Mouse (Mus musculus) frontal cortex, postnatal 36 days (tissue): ENCODE results near the gene Vmn1r167.
"Not testable (repeated sequence)": the region's sequence is repeated elsewhere in the genome, so short reads cannot be mapped to it uniquely, and the experiment has no call there.

Source experiments
- DNase-seq, 2 experiments: peaks; one replicate each; pipeline ENCODE4 v3.0.0; 2022; ENCODE audit warnings: low spot score in 2 of 2

Gene Vmn1r167

GRCm38 (mm10) chr7:23507106-23507505, at the start of gene Vmn1r167:
Gene Vmn1r167, minus strand, starts transcription at chr7:23507206.
- DNase-seq = not testable (repeated sequence)

- not testable (repeated sequence) for DNase-seq
Observed at GRCm38 (mm10) chr7:23539432-23539831, 32.4 kb upstream of the Vmn1r167 start, which contains the start of gene Vmn1r168. Gene Vmn1r168, plus strand, starts transcription at chr7:23539732.

GRCm38 (mm10) chr7:23472886-23473285, 34.1 kb downstream of the Vmn1r167 start:
- not testable (repeated sequence) for DNase-seq

- DNase-seq = not testable (repeated sequence)
Observed at GRCm38 (mm10) chr7:23470832-23471231, 36.2 kb downstream of the Vmn1r167 start.

- not testable (repeated sequence) for DNase-seq
Observed at GRCm38 (mm10) chr7:23470201-23470600, 36.8 kb downstream of the Vmn1r167 start.
